Mouse (Mus musculus): Measurements from ENCODE around the gene Ogfod2.

- TF ChIP-seq CTCF (IDR thresholded peaks at IDR 0.05; ENCODE audit: borderline replicate concordance, extremely low read depth, insufficient read depth, insufficient read length), result no peak
- TF ChIP-seq POLR2A (IDR thresholded peaks at IDR 0.05; ENCODE audit: borderline replicate concordance, extremely low read depth, insufficient read depth, insufficient read length, poor library complexity, severe bottlenecking), result no peak
Measured at GRCm38 (mm10) chr5:124093852-124094604, 18.1 kb upstream of the Ogfod2 start.

Measured in brain, embryonic 14.5 days (tissue).